10 mouse cellular contexts compared by ENCODE assay signal in genomic region chr15:25633674-25634340, GRCm38 (mm10). TPM values are rescaled to one million over a fixed set of nuclear protein-coding genes. Genes with fewer than 3 reads are reported as not detected.
DNase-seq lines count a peak whose midpoint lies in the region; ATAC-seq and TF ChIP-seq lines count a peak whose summit lies in the region.
"Had no signal": no experiment of that assay in that cellular context is flagged by ENCODE, and none has a peak within 500 bp of the region (broad histone marks: within the 10 kb centered on the region; RNA-seq: fewer than 3 reads in every experiment).

No protein-coding gene starts in this region.

- 82% methylated on average over 13 of the region's 13 CpGs for WGBS in kidney, embryonic 14.5 days
- 83% methylated on average over 13 of the region's 13 CpGs for WGBS in intestine, embryonic 15.5 days

- no peak for TF ChIP-seq POLR2A in myocyte (IDR thresholded peaks at IDR 0.05; ENCODE audit: insufficient read length, low read depth)

- DNase-seq in kidney, adult 18-20 months, result peak; percentile 78
- DNase-seq in adrenal gland, postnatal 36 days, result peak; percentile 93 to 94
- DNase-seq in kidney, adult 8-10 months, result peak; percentile 69 to 80
- no peak for DNase-seq in frontal cortex, postnatal 14 days (ENCODE audit: low spot score in 2 of 2)

- H3K9ac ChIP-seq in kidney, embryonic 14.5 days (ENCODE audit: low read depth, low read length), result no peak overlapping the region
- no peak overlapping the region for H3K9ac ChIP-seq in intestine, embryonic 15.5 days
- H3K9ac ChIP-seq: limb, embryonic 13.5 days had no signal

- H3K9me3 ChIP-seq in kidney, embryonic 14.5 days (ENCODE audit: control insufficient read depth, low read length), result no peaks in the 10 kb centered on the region
- no peaks in the 10 kb centered on the region for H3K9me3 ChIP-seq in intestine, embryonic 15.5 days
- H3K9me3 ChIP-seq: limb, embryonic 13.5 days had no signal

- H3K36me3 ChIP-seq in kidney, embryonic 14.5 days (ENCODE audit: control insufficient read depth, insufficient read depth, low read length), result no peaks in the 10 kb centered on the region
- H3K36me3 ChIP-seq in myocyte (ENCODE audit: control insufficient read depth, insufficient read depth), result peaks cover 8% of the 10 kb centered on the region
- no peaks in the 10 kb centered on the region for H3K36me3 ChIP-seq in intestine, embryonic 15.5 days
- H3K36me3 ChIP-seq: limb, embryonic 13.5 days had no signal

- no peaks in the 10 kb centered on the region for H3K27me3 ChIP-seq in kidney, embryonic 14.5 days (ENCODE audit: control insufficient read depth, insufficient read depth, low read length)
- no peaks in the 10 kb centered on the region for H3K27me3 ChIP-seq in myocyte (ENCODE audit: control insufficient read depth, insufficient read depth, insufficient read length)
- no peaks in the 10 kb centered on the region for H3K27me3 ChIP-seq in intestine, embryonic 15.5 days (replicated peaks)
- H3K27me3 ChIP-seq: limb, embryonic 13.5 days had no signal

- H3K4me1 ChIP-seq in kidney, embryonic 14.5 days (ENCODE audit: control insufficient read depth, insufficient read depth, low read length), result peaks cover 45% of the 10 kb centered on the region
- H3K4me1 ChIP-seq in intestine, embryonic 15.5 days (replicated peaks), result peaks cover 30% of the 10 kb centered on the region

- ATAC-seq in kidney, embryonic 14.5 days (ENCODE audit: low FRiP score, low TSS enrichment), result no peak
- ATAC-seq in granulocyte monocyte progenitor cell, adult 5-6 weeks (replicated peaks; ENCODE audit: poor library complexity, severe bottlenecking), result no peak
- no peak for ATAC-seq in intestine, embryonic 15.5 days

- no peak overlapping the region for H3K27ac ChIP-seq in kidney, embryonic 14.5 days (ENCODE audit: low read depth, low read length)
- H3K27ac ChIP-seq in intestine, embryonic 15.5 days, result no peak overlapping the region
- H3K27ac ChIP-seq: limb, embryonic 13.5 days had no signal

- no peak overlapping the region for H3K4me2 ChIP-seq in kidney, embryonic 14.5 days (replicated peaks; ENCODE audit: low read depth, low read length)
- H3K4me2 ChIP-seq in myocyte (ENCODE audit: low read depth), result no peak overlapping the region
- no peak overlapping the region for H3K4me2 ChIP-seq in intestine, embryonic 15.5 days (replicated peaks)
- H3K4me2 ChIP-seq: limb, embryonic 13.5 days had no signal

- H3K79me2 ChIP-seq in myocyte (ENCODE audit: control insufficient read depth, insufficient read depth), result peaks cover 96% of the 10 kb centered on the region

- H3ac ChIP-seq in myocyte (ENCODE audit: control insufficient read depth, insufficient read length), result no peak overlapping the region

- no peak overlapping the region for H3K4me3 ChIP-seq in kidney, embryonic 14.5 days (ENCODE audit: low read length)
- H3K4me3 ChIP-seq in myocyte, result no peak overlapping the region
- H3K4me3 ChIP-seq in intestine, embryonic 15.5 days (replicated peaks), result no peak overlapping the region
- H3K4me3 ChIP-seq: limb, embryonic 13.5 days had no signal

TF ChIP-seq in myocyte, 11 proteins besides CTCF, POLR2A, EP300 and RAD21:
- TF ChIP-seq POLR2AphosphoS2 (IDR thresholded peaks at IDR 0.05; ENCODE audit: insufficient read length, low read depth) (peak; percentile 10), MYOG (IDR thresholded peaks at IDR 0.05; ENCODE audit: control insufficient read depth in 1 of 3, insufficient read depth in 1 of 3, insufficient read length in 2 of 3, low read depth in 2 of 3) (no peak)
TF ChIP-seq in myocyte: peak in this region for 1.

RNA-seq across cellular contexts. Expression of gene Myo10, which starts 11.5 kb away (rescaled TPM):
- polyA plus RNA-seq in kidney, embryonic 14.5 days (2014; fragmentation: Nextera tagmentation; extraction: Ambion mirVana), result 34.0 and 52.2 TPM in 2 replicates
- 100 to 1,000 TPM in 1 of 2 experiments, 10 to 100 TPM in 1; 83.3 to 141 TPM for total RNA-seq in adrenal gland, postnatal 36 days (2021)
- 71.4 TPM for polyA plus RNA-seq in myocyte (2012; fragmentation: generic; extraction: Trizol)
- 1.4 and 8.9 TPM in 2 replicates for total RNA-seq in granulocyte monocyte progenitor cell, adult 5-6 weeks (2014; fragmentation: Nextera tagmentation)
- 2.9 and 3.3 TPM in 2 replicates for total RNA-seq in granulocyte monocyte progenitor cell, adult 5-6 weeks (2017)
- polyA plus RNA-seq in intestine, embryonic 15.5 days (2015; fragmentation: Nextera tagmentation; extraction: Ambion mirVana), result 23.9 and 25.3 TPM in 2 replicates
- total RNA-seq: MEL had no signal

Comparison
In these comparisons a context has a peak if more than half of its experiments do, and no peak if none do; other contexts are left out.
1. DNase-seq: peak in kidney, adult 18-20 months (single experiment), adrenal gland, postnatal 36 days (2 of 2) and kidney, adult 8-10 months (2 of 2); none in frontal cortex, postnatal 14 days (0 of 2).